Mouse (Mus musculus): Measurements from ENCODE around the gene Setd3. TPM values are rescaled to one million over a fixed set of nuclear protein-coding genes. Genes with fewer than 3 reads are reported as not detected.

Setd3 gene
- polyA plus RNA-seq, 1 experiment = 38.5 TPM

DNA sequence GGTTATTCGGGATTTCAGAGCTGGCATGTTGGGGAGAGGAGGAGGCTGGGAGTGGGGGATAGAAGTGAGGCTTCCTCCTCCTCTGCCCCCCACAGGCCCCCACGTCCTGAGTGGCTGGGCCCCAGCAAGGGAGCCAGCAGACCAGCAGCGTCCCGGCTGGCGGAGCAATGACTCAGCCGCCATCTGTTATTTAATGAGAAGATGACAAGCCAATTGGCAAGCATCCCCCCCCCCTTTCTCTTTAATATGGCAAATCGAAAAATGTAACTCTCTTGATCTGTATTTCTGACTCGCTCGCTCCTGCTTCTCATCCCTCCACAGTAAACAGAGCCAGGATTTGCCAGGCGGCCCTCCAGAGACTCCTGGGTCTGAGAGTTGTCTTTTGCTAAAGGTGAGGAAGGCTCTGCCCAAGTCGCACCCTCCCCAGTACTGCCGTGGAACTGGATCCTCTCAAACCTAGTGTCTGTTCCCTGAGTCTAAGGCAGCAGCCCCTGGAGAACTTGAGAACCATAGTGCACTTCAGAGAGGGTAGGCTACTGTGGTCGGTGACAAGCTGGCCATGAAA, 111.2 kb downstream of the Setd3 start:
- DNase-seq = no peak
- TF ChIP-seq CTCF (conservative IDR thresholded peaks at IDR 0.05; ENCODE audit: insufficient read depth, insufficient read length, low read depth, low read length) = no peak
- TF ChIP-seq POLR2A (IDR thresholded peaks at IDR 0.05; ENCODE audit: low read depth, low read length) = no peak
- H3K27me3 ChIP-seq (replicated peaks; ENCODE audit: control insufficient read depth, insufficient read depth, low read length) = no peaks in the 10 kb centered on the region
- 76% methylated on average over 13 of the region's 13 CpGs for WGBS
- no peak overlapping the region for H3K4me3 ChIP-seq (ENCODE audit: insufficient read depth, low read depth, low read length)
- H3K36me3 ChIP-seq (ENCODE audit: control insufficient read depth, insufficient read depth, low read length) = no peaks in the 10 kb centered on the region
- H3K27ac ChIP-seq (ENCODE audit: insufficient read depth, low read depth, low read length) = no peak overlapping the region
- H3K4me1 ChIP-seq (ENCODE audit: control insufficient read depth, insufficient read depth, low read length) = no peaks in the 10 kb centered on the region

DNA sequence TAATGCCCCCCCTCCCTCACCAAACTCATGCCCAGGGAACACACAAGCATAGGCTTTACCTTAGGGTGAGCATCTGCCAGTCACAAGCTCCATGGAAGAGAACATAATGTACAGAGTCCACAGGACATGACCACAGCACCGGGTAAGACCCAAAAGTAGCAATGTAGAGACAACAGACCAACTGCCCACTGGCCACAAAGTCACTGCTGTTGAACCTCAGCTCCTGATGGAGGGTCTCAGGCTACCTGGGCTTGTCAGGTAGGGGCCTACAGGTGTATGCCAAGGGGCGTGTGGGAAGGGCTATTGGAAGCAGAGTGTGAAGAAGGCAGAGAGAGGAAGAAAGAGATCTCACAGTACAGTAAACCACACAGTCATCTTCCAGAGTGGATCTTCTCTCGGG, 111.9 kb downstream of the Setd3 start:
- TF ChIP-seq CTCF (conservative IDR thresholded peaks at IDR 0.05; ENCODE audit: insufficient read depth, insufficient read length, low read depth, low read length) (no peak), POLR2A (IDR thresholded peaks at IDR 0.05; ENCODE audit: low read depth, low read length) (no peak)
- Histone ChIP-seq H3K27me3 (replicated peaks; ENCODE audit: control insufficient read depth, insufficient read depth, low read length) (no peaks in the 10 kb centered on the region), H3K27ac (ENCODE audit: insufficient read depth, low read depth, low read length) (no peak overlapping the region), H3K4me1 (ENCODE audit: control insufficient read depth, insufficient read depth, low read length) (no peaks in the 10 kb centered on the region), H3K4me3 (ENCODE audit: insufficient read depth, low read depth, low read length) (no peak overlapping the region), H3K36me3 (ENCODE audit: control insufficient read depth, insufficient read depth, low read length) (no peaks in the 10 kb centered on the region)
- WGBS = 90% methylated on average over 3 of the region's 3 CpGs
- DNase-seq = no peak

DNA sequence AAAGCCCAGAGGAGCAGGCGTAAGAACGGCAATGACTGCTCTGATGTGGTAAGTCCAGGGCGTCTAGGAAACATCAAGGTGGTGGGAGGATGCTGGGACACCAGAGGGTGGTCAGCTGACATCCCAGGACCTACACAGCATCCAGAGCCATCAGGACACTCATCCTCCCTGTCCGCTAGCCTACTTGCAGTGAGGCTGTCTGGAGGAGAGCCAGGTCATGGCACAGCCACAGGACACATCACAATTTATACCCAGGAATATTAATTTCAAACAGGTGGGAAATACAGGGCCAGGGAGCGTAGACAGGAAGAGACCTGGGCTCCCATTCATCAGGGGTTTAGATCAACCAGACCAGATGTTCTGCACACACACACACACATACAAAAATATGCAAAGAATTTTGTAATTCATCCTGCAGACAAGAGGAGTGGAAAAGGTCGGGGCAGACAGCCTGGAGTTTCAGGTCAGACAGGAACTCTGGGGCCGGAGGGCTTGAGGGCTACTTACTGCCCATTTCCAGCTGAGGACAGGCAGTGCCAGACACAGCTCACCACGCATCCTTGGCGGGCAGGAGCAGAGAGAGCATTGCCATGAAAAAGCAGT, 114.6 kb downstream of the Setd3 start:
- TF ChIP-seq CTCF (conservative IDR thresholded peaks at IDR 0.05; ENCODE audit: insufficient read depth, insufficient read length, low read depth, low read length) = no peak
- no peak for TF ChIP-seq POLR2A (IDR thresholded peaks at IDR 0.05; ENCODE audit: low read depth, low read length)
- Histone ChIP-seq H3K27ac (ENCODE audit: insufficient read depth, low read depth, low read length) (no peak overlapping the region), H3K27me3 (replicated peaks; ENCODE audit: control insufficient read depth, insufficient read depth, low read length) (no peaks in the 10 kb centered on the region), H3K4me1 (ENCODE audit: control insufficient read depth, insufficient read depth, low read length) (no peaks in the 10 kb centered on the region), H3K4me3 (ENCODE audit: insufficient read depth, low read depth, low read length) (no peak overlapping the region), H3K36me3 (ENCODE audit: control insufficient read depth, insufficient read depth, low read length) (no peaks in the 10 kb centered on the region)
- 46% methylated on average over 9 of the region's 9 CpGs for WGBS
- no peak for DNase-seq

DNA sequence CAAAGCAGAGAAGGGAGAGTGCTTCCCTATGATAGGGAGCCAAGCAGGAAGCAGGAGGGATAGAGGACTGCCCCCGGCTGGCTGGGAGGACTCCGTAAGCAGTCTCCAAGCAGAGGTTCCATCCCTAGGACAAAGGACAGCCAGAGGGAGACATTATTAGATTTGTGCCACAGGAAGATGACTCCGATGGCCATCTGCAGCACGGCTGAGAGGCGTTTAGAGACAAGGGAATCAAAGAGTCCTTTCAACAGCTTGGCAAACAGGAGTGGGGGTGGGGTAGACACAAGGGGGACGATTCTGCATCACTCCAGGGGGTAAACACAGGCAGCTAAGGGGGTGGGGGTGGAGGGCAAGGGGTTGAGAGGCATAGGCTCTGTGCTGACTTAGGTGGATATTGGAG, 115.1 kb downstream of the Setd3 start:
- Histone ChIP-seq H3K4me3 (ENCODE audit: insufficient read depth, low read depth, low read length) (no peak overlapping the region), H3K27me3 (replicated peaks; ENCODE audit: control insufficient read depth, insufficient read depth, low read length) (no peaks in the 10 kb centered on the region), H3K4me1 (ENCODE audit: control insufficient read depth, insufficient read depth, low read length) (no peaks in the 10 kb centered on the region), H3K36me3 (ENCODE audit: control insufficient read depth, insufficient read depth, low read length) (no peaks in the 10 kb centered on the region), H3K27ac (ENCODE audit: insufficient read depth, low read depth, low read length) (no peak overlapping the region)
- WGBS = 47% methylated on average over 6 of the region's 6 CpGs
- TF ChIP-seq CTCF (conservative IDR thresholded peaks at IDR 0.05; ENCODE audit: insufficient read depth, insufficient read length, low read depth, low read length) (no peak), POLR2A (IDR thresholded peaks at IDR 0.05; ENCODE audit: low read depth, low read length) (no peak)
- no peak for DNase-seq

DNA sequence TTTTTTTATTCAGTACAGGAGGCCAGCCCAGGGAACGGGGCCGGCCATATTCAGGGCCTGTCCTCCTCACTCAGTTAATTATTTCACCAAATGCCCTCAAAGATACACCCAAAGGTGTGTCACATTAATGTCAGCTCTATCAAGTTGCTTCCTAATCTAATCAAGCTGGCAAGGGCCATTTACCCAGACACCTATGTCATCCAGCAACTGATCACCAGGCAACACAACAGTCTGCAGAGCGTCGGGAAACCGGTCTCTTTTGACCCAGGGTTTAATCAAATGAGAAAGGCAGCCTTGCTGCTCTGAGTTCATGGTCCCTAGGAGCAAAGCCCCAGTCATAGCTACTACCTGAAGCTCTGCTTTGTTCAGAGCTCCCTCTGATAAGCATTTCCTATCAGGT, 117.0 kb downstream of the Setd3 start:
- Histone ChIP-seq H3K4me3 (ENCODE audit: insufficient read depth, low read depth, low read length) (no peak overlapping the region), H3K36me3 (ENCODE audit: control insufficient read depth, insufficient read depth, low read length) (no peaks in the 10 kb centered on the region), H3K27ac (ENCODE audit: insufficient read depth, low read depth, low read length) (no peak overlapping the region), H3K27me3 (replicated peaks; ENCODE audit: control insufficient read depth, insufficient read depth, low read length) (no peaks in the 10 kb centered on the region), H3K4me1 (ENCODE audit: control insufficient read depth, insufficient read depth, low read length) (no peaks in the 10 kb centered on the region)
- no peak for TF ChIP-seq CTCF (conservative IDR thresholded peaks at IDR 0.05; ENCODE audit: insufficient read depth, insufficient read length, low read depth, low read length)
- no peak for TF ChIP-seq POLR2A (IDR thresholded peaks at IDR 0.05; ENCODE audit: low read depth, low read length)
- DNase-seq = no peak
- WGBS = 45% methylated on average over 5 of the region's 5 CpGs

DNA sequence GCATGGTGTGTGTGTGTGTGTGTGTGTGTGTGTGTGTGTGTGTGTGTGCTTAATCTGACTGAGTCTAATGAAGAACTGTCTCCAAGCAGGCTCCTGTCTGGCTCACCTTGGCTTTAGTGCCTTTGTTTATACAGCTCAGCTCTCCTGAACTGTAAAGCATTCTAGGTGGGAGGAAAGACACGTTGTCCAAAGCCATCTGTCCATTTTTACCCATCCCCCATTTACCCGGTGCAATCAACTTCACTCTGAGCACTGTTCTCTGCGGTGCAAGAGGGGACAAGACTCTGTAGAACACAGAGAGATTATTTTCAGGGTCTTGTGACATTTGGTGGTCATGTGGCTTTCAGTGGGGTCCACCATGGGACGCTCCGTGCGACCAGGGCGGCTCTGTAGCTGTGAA, 117.5 kb downstream of the Setd3 start:
- no peak for DNase-seq
- WGBS = 49% methylated on average over 7 of the region's 7 CpGs
- no peak overlapping the region for H3K27ac ChIP-seq (ENCODE audit: insufficient read depth, low read depth, low read length)
- H3K4me3 ChIP-seq (ENCODE audit: insufficient read depth, low read depth, low read length) = no peak overlapping the region
- no peaks in the 10 kb centered on the region for H3K36me3 ChIP-seq (ENCODE audit: control insufficient read depth, insufficient read depth, low read length)
- no peaks in the 10 kb centered on the region for H3K4me1 ChIP-seq (ENCODE audit: control insufficient read depth, insufficient read depth, low read length)
- TF ChIP-seq CTCF (conservative IDR thresholded peaks at IDR 0.05; ENCODE audit: insufficient read depth, insufficient read length, low read depth, low read length) (no peak), POLR2A (IDR thresholded peaks at IDR 0.05; ENCODE audit: low read depth, low read length) (no peak)
- H3K27me3 ChIP-seq (replicated peaks; ENCODE audit: control insufficient read depth, insufficient read depth, low read length) = no peaks in the 10 kb centered on the region

Other genes starting within 250 kb of the Setd3 start
- gene Bcl11b, start 175.7 kb downstream of the Setd3 start, polyA plus RNA-seq (2012; rRNA removed) = 4.9 and 5.4 TPM in 2 replicates
- gene Ccnk, start 265 bp upstream of the Setd3 start, polyA plus RNA-seq (2012; rRNA removed) = 11.4 and 12.6 TPM in 2 replicates
- 15.7 and 19.4 TPM in 2 replicates for gene Ccdc85c, start 96.1 kb upstream of the Setd3 start, polyA plus RNA-seq (2012; rRNA removed)
- gene Hhipl1, start 127.0 kb upstream of the Setd3 start, polyA plus RNA-seq (2012; rRNA removed) = 0.31 and 0.42 TPM in 2 replicates
- gene Cyp46a1, start 155.1 kb upstream of the Setd3 start, polyA plus RNA-seq (2012; rRNA removed) = 4.1 and 5.1 TPM in 2 replicates
- 14.2 TPM in 2 replicates for gene Eml1, start 191.6 kb upstream of the Setd3 start, polyA plus RNA-seq (2012; rRNA removed)